Mouse (Mus musculus) lung, postnatal 4 days (tissue): ENCODE results near the gene Slbp.

Experiments used
- DNase-seq, 2 experiments: peaks; one replicate each; pipeline ENCODE4 v3.0.0; 2021

Slbp gene

GRCm38 (mm10) chr5:33681044-33681443, 28.7 kb upstream of the Slbp start:
- DNase-seq: no peak

DNA sequence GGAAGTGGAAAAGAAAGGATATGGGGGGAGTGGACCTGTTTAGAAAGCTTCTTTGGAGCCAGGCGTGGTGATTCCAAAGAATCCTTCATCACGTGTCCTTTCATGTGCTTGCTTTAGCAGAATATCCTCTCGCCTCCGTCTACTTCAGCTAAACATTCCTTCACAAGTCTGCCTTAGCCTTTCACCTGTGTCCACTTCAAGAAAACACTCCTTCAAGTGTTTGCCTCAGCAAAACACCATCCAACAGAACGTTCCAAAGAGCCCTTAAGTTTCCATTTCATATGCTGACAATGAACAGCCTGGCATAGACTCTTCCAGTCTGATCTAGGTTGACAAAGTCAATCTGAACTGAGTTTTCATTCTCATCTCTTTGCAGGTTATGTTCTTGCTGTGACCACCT, 25.9 kb upstream of the Slbp start:
- no peak for DNase-seq

DNA sequence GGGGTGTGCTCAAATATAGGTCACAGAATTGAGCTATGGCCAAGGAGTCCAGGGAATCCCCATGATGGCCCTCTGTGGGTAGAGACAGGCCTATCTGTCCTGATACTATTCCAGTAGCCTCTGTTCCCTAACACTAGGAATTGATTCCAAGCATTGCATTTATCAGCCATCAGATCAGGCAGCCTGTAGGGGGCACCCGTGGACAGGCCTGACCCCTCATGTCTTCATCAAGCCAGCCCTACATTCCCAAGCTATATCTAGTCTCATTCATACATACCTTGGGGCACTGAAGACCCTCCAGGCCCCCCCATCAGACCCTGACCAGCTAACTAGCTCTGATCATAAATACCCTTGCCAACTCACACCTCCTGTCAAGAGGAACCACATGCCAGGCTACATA, 23.6 kb upstream of the Slbp start:
- peak; percentile 77 to 80 for DNase-seq

DNA sequence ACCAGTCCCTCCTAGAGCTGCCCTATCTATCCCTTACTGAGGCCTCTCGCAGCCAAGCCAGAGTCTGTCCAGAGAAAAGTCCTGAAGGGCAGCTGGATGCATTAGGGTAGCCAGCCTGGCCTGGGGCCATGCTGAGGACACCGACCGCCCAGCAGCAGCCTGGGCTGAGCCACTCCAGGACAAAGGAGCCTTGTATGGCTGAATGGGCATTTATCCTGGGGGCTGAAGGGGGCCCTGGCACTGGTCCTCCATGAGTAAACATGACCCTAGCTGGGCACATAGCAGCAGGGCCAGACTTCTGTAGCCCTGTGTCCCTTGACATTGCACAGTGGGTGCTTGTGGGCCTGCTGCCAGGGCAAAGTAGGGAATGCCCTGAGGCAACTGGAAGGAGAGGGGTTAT, 22.1 kb upstream of the Slbp start:
- peak in 1 of 2 experiments; percentile 58 for DNase-seq

DNA sequence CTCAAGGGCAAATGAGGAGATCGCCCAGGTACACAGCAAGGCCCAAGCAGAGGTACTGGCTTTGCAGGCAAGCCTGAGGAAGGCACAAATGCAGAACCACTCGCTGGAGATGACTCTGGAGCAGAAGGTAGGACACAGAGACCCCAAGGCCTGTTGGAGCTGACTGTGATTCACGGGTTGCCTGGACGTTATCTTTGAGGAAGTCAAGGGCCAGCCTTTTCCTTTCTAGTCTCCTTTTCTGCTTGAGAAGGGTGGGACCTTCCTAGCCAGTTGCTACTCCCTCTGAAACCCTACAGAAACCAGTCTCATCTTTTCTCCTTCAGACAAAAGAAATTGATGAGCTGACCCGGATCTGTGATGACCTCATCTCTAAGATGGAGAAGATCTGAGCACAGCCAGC, 19.3 kb upstream of the Slbp start:
- DNase-seq: no peak

GRCm38 (mm10) chr5:33668223-33668622, 15.8 kb upstream of the Slbp start:
- peak in 1 of 2 experiments; percentile 43 for DNase-seq

GRCm38 (mm10) chr5:33658664-33659050, 6.3 kb upstream of the Slbp start:
- no peak for DNase-seq

GRCm38 (mm10) chr5:33657787-33658663, 5.7 kb upstream of the Slbp start, which contains the start of the genes Tacc3 and Tmem129:
Gene Tacc3 (plus strand): TSS chr5:33658128.
Gene Tmem129 (minus strand): TSS chr5:33658416.
- DNase-seq: peak; percentile 97 to 99

DNA sequence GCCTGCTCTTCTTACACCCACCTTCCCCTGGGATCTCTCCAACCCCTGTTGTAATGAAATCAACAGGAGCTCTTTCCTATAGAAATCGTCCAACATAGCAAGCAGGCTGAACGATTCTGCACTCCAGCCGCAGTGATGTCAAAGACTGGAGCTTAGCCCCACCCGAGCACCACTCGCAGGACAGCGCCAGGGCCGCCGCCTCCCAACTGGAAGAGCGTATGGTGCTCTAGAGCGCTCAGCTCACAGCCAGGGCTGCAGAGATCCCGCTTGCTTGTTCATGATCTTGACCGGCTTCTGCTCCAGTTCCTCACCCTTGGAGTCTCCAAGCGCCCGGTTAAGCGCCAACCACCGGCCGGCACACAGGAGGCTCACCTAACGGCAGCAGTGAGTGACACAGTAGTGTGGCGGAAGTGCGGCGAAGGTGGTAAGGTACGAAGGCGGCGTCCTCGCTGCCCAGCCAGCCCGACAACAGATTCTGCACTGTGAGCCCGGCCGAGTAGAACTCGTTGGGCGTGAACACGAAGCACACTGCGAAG, 4.9 kb upstream of the Slbp start:
- no peak for DNase-seq

- no peak for DNase-seq
Observed at GRCm38 (mm10) chr5:33656739-33657138, 4.4 kb upstream of the Slbp start.

DNA sequence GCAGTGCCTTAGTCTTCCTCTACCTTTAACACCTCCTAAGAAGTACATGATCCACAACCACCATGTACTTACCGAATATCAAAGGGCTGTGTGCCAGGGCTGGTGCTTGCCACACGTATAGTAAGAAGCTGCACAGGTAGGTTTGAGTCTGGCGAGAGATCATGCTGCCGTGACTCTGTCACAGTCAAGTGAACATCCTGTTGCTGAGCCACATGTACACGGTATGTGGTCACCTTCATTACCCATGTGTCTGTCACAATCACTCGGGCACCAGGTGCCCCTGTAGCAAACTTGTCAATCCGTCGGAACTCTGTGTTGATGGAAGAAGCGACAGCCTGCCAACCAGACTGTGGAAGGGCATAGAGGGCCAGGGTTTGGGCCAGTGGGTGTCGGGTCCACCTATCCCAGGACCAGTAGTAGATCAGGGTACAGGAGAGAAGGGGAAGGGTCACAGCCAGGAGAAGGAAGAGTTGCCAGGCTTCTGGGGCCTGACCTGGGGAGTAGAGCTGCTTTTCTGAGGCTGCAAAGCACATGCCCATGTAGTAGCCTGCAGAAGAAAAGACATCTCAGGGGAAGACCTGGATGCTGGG, 3.0 kb upstream of the Slbp start:
- DNase-seq: no peak

GRCm38 (mm10) chr5:33654424-33654823, 2.0 kb upstream of the Slbp start:
- DNase-seq: no peak

DNA sequence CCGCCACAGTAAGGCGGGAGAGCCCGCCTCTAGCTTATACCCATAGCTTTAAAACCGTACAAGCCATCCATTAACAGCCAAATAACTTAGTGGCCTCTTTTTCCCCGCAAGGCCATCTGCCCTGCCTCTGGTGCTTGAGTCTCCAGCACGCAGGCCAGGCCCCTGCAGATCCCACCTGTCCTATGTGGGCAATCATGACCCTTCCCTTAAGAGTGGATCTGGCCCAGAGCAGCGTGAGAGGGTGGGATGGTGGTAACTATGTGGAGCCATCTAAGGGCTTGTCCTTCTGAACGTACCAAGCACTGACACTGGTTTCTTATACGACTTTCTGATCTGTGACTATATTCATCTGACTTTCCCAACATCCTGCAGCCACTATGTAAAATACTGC, 404 bp upstream of the Slbp start:
- DNase-seq: no peak

DNA sequence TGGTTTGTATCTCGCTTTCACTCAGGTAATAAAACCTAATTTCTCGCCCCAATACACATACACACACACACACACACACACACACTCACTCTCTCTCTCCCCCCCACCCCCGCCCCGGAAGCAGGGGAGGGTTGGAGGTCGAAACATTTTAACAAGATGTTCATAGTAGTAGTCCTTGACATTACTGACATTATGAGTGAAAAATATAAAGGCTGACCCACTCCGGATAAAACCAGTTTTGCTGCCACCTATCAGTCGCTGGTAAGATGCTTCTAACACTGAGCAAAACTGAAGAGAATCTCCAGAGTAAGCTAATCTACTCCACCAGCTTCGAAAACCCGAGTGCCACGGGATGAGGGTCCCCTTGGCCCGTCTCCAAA, 843 bp downstream of the Slbp start:
- DNase-seq: no peak

DNA sequence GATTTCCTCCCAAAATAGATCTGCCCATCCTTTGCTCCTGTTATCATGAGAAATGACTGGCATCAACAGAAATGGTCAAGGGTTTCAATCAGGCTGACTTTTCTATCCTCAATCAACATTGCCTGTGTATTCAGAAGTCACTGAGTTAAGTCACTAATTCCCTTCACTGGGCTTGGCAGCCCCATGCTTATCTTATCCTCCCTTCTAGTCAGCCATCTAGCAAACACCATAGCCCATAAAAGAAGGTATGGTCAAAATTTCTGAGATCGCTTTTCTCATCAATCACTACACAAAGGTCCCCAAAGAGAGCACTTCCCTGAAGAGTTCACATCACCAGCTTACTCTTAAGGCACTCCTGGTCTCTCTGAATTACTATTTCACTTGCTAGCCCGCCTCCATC, 1.4 kb downstream of the Slbp start:
- no peak for DNase-seq

- DNase-seq: peak in 1 of 2 experiments; percentile 57
Observed at GRCm38 (mm10) chr5:33640652-33641051, 11.7 kb downstream of the Slbp start.

DNA sequence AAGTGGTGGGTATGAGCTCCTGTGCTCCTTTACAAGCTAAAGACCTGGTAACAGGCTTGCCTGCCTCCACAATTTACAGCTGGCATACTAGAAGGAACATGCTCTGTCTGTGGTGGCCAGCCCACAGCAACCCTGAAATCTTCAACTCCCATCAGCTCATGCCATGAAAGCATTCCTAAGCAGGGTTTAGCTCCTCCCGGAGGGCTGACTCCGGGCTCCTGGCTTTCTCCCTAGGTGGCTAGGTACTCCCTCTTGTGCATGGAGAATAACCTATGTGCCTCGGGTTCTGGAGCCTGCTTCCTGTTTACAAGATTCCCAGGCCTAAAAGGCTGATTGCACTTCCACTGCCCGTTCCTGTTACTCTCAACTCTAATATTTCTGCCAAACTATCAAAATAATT, 13.5 kb downstream of the Slbp start:
- DNase-seq: no peak

- no peak for DNase-seq
Observed at GRCm38 (mm10) chr5:33637606-33638350, 14.6 kb downstream of the Slbp start.

DNA sequence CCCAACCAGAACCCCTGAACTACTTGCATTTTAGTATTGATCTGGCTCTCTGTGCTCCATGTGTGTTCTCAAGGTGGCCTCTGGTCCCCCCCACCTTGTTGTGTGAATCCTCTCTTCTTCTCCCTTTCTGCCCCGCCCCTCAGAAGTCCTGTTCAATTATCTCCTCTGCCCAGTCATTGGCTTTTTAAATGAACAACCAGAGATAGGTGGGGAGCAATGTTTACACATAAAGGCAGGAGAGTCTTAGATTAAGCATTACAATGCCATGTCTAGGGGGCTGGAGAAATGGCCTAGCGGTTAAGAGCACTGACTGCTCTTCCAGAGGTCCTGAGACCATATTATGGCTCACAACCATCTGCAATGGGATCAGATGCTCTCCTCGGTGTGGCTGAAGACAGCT, 17.0 kb downstream of the Slbp start:
- DNase-seq: no peak

DNA sequence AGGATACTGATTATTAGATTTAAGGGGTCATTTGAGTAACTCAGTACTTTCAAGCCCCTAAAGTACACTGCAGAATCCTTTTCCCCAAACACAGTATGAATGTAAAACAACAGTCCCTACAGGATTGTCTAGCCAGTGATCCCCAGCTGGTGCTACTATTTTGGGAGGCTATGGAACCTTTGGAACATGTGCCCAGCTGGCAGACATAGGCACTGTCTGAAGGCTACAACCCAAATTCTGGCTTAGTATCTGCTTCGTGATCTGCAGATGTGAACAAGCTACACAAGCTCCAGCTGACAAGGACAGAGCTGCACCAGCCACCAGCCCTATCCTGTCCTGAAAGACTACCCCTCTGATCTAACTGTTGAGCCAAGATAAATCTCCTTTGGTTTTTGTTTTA, 19.8 kb downstream of the Slbp start:
- no peak for DNase-seq

- DNase-seq: no peak
Observed at GRCm38 (mm10) chr5:33630615-33631014, 21.8 kb downstream of the Slbp start.

DNA sequence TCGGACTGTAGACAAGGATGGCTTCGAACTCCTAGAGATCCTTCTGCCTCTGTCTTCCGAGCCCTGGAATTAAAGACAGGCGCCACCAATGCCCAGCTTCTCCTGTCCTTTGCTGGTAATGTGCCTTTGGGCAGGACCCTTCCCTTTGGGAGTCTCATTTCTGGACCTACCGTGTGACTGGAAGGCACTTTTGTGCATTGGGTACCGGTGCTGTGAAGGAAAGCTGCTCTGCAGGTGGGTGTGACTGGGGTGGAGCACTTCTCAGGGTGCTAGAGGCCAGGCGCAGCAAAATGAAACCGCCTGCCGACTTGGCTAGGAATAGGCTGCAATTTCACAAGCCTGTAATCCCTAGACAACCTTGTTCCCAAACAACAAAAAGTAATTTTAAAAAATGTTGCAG, 22.3 kb downstream of the Slbp start:
- DNase-seq: peak; percentile 42 to 48

DNA sequence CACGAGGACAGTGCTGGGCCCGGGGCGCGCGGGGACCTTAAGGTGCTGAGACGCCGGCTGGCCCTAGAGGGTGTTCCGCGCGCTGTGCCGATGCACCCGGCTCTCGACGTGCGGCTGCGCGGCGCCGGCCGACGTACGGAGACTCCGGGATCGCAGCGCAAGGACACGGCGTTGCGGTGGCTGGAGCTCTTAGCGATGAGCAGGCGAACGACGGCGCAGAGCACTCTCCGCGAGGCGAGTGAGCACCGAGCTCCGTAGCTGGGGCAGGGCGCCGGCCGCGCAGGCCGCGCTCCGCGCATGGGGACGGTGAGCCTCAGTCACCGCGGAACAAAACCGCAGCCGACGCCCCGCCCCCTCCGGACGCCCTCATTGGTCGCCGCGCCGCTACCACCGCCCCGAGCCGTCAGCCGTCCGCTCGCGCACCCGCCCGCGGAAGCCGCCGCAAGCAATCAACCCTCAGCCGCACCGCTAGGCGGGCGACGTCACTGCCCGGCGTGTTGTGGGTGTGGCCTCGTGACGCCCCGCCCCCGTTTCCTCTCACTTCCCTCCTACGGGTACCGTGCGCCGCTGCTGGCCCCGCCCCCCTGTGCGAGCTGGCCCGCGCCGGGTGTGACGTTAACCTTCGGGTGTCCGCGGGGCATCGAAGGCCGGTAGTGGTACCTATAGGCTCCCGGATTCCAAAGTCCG, 22.9 kb downstream of the Slbp start, which contains the start of the genes Fam53a and Gm9903:
TSS of gene Fam53a (minus strand) at position 335 of the 687 bp plus-strand sequence.
TSS of gene Gm9903 (plus strand) at position 625 of the 687 bp plus-strand sequence.
- peak; percentile 100 for DNase-seq
